Mouse (Mus musculus): ENCODE data around the gene Ephb6. TPM values are rescaled to one million over a fixed set of nuclear protein-coding genes. Genes with fewer than 3 reads are reported as not detected.

Gene Ephb6
- polyA plus RNA-seq, 1 experiment from 2014 or later: 28.3 TPM

DNA sequence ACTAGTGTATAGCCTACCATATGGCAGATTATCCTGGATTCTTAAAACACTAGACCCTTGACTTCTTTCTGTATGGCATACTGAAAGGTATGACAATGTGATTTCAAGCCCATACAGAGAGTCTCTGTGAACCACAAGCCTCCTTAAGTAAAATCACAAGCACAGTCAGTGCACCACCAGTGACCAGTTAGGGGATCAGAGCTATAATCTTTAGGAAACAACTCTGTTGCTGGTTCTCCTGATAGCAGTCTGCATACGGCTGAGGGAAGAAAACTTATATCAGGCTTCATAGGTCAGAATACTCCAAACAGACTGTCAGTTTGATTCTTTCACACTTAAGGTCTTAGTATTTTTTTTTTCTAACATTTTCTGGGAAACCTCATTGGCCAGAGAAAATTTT lies 53.2 kb downstream of the Ephb6 start:
- H3K4me2 ChIP-seq: no peak overlapping the region
- no peak overlapping the region for H3K4me3 ChIP-seq

DNA sequence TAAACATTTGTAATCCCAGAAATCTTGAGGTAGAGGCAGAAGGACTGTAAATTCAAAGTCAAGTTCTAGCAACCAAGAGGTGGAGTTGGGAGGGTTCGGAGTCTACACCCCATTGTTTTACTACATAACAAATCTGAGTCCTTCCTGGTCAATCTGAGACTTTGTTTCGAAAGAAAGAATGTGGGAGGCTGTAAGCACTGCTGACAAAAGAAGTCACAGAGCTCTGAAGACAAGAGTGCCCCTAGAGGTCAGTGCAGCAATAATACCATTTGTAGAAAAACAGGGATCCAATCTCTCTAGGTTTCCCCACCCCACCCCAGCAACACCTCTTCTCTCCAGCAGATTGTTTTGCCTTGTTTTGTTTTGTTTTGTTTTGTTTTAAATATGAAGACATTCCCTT lies 57.0 kb downstream of the Ephb6 start:
- Histone ChIP-seq H3K4me3 (no peak overlapping the region), H3K9me3 (no peaks in the 10 kb centered on the region), H3K4me2 (no peak overlapping the region), H3K4me1 (replicated peaks) (no peaks in the 10 kb centered on the region), H3K9ac (no peak overlapping the region), H3K27ac (no peak overlapping the region), H3K36me3 (no peaks in the 10 kb centered on the region), H3K27me3 (no peaks in the 10 kb centered on the region)
- no peak for ATAC-seq (ENCODE audit: low FRiP score)
- 24% methylated on average over 2 of the region's 2 CpGs for WGBS

More for the DNA sequence above, 53.2 kb downstream of the Ephb6 start:
- 93% methylated on average over 1 of the region's 1 CpGs for WGBS
- H3K27me3 ChIP-seq: no peaks in the 10 kb centered on the region
- H3K9me3 ChIP-seq: no peaks in the 10 kb centered on the region
- no peak overlapping the region for H3K27ac ChIP-seq
- ATAC-seq (ENCODE audit: low FRiP score): no peak
- H3K9ac ChIP-seq: no peak overlapping the region
- no peaks in the 10 kb centered on the region for H3K36me3 ChIP-seq
- no peaks in the 10 kb centered on the region for H3K4me1 ChIP-seq (replicated peaks)

Other genes with a start within 250 kb of the Ephb6 start
- 0.31 TPM in 1 of 2 replicates, not detected in the other for gene Prss3, start 227.8 kb upstream of the Ephb6 start, polyA plus RNA-seq (2015; fragmentation: Nextera tagmentation; extraction: Ambion mirVana)
- gene Gm5771, start 213.1 kb upstream of the Ephb6 start, polyA plus RNA-seq (2015; fragmentation: Nextera tagmentation; extraction: Ambion mirVana): not detected in 2 replicates
- gene Gm10334, start 159.3 kb upstream of the Ephb6 start, polyA plus RNA-seq (2015; fragmentation: Nextera tagmentation; extraction: Ambion mirVana): 0.19 TPM in 1 of 2 replicates, not detected in the other
- gene Prss1, start 146.6 kb upstream of the Ephb6 start, polyA plus RNA-seq (2015; fragmentation: Nextera tagmentation; extraction: Ambion mirVana): not detected in 2 replicates
- gene Prss2, start 83.7 kb upstream of the Ephb6 start, polyA plus RNA-seq (2015; fragmentation: Nextera tagmentation; extraction: Ambion mirVana): not detected in 2 replicates
- gene Trpv6, start 30.9 kb downstream of the Ephb6 start, polyA plus RNA-seq (2015; fragmentation: Nextera tagmentation; extraction: Ambion mirVana): 0.70 and 0.87 TPM in 2 replicates
- gene Trpv5, start 75.3 kb downstream of the Ephb6 start, polyA plus RNA-seq (2015; fragmentation: Nextera tagmentation; extraction: Ambion mirVana): not detected in 2 replicates
- gene Llcfc1, start 78.9 kb downstream of the Ephb6 start, polyA plus RNA-seq (2015; fragmentation: Nextera tagmentation; extraction: Ambion mirVana): not detected in 2 replicates
- gene Kel, start 98.9 kb downstream of the Ephb6 start, polyA plus RNA-seq (2015; fragmentation: Nextera tagmentation; extraction: Ambion mirVana): 0.96 and 1.0 TPM in 2 replicates
- not detected in 2 replicates for gene Olfr459, start 169.7 kb downstream of the Ephb6 start, polyA plus RNA-seq (2015; fragmentation: Nextera tagmentation; extraction: Ambion mirVana)
- not detected in 2 replicates for gene Pip, start 242.1 kb downstream of the Ephb6 start, polyA plus RNA-seq (2015; fragmentation: Nextera tagmentation; extraction: Ambion mirVana)
- gene Sval2, start 247.5 kb downstream of the Ephb6 start, polyA plus RNA-seq (2015; fragmentation: Nextera tagmentation; extraction: Ambion mirVana): not detected in 2 replicates